Mouse (Mus musculus) forebrain, embryonic 10.5 days (tissue): ENCODE results near the gene Strip2. TPM values are rescaled to one million over a fixed set of nuclear protein-coding genes. Genes with fewer than 3 reads are reported as not detected.

ENCODE experiments used
- DNase-seq: peaks from one replicate; pipeline ENCODE4 v3.0.0-alpha.2; 2017; ENCODE audit warnings: low spot score; ENCODE audit errors: extremely low spot score
- H3K27ac ChIP-seq: fragments of 300-500 bp; sonication (generic); 2 replicates; pipeline ENCODE4 v1.5.1; 2016; ENCODE audit warnings: mild to moderate bottlenecking
- H3K27me3 ChIP-seq: fragments of 300-500 bp; sonication (generic); 2 replicates; pipeline ENCODE4 v1.6.1; 2016; ENCODE audit warnings: mild to moderate bottlenecking; ENCODE audit not compliant: poor library complexity, severe bottlenecking
- H3K36me3 ChIP-seq: fragments of 300-500 bp; sonication (generic); replicated peaks from 2 replicates; pipeline ENCODE4 v1.6.1; 2016; ENCODE audit warnings: mild to moderate bottlenecking, moderate library complexity
- H3K4me1 ChIP-seq: fragments of 300-500 bp; sonication (generic); 2 replicates; pipeline ENCODE4 v1.6.1; 2016
- H3K4me3 ChIP-seq: fragments of 300-500 bp; sonication (generic); 2 replicates; pipeline ENCODE4 v1.5.1; 2016; ENCODE audit warnings: mild to moderate bottlenecking, moderate library complexity
- H3K9me3 ChIP-seq: fragments of 300-500 bp; sonication (generic); 2 replicates; pipeline ENCODE4 v1.6.1; 2016; ENCODE audit warnings: mild to moderate bottlenecking, moderate library complexity
- WGBS: fragments of 180-500 bp; shearing (Covaris S2); methylation state at CpG from one replicate; pipeline ENCODE4 v1.1.7; 2016; 5-methylcytosine and 5-hydroxymethylcytosine counted together
- polyA plus RNA-seq: library from polyadenylated mRNA; unstranded; fragments of >200 nt; fragmentation: Nextera tagmentation; extraction: Ambion mirVana; gene quantifications from 2 replicates; pipeline ENCODE4 v1.2.1, GENCODE M21; 2016

Gene Strip2
- polyA plus RNA-seq, 1 experiment from 2014 or later = 0.86 TPM

DNA sequence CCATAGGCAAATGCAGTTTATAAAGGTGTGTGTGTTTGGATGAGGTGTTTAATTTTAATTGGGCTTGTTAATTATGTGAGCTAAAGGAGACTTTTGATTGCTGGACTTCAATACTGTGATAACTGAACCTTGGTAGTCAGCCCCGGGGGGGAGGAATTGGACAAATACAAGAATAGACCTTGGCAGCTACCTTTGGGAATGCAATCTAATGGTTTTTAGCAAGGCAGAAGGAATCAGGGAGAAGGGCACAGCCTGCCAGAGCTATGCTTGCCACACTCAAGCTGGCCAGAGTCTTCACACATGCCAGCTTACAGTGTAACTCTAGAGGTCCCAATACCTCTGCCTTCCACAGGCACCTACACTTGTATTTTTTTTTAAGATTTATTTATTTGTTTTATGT is 18.9 kb downstream of the Strip2 start:
- Histone ChIP-seq H3K36me3 (no peaks in the 10 kb centered on the region), H3K27me3 (no peaks in the 10 kb centered on the region), H3K9me3 (no peaks in the 10 kb centered on the region), H3K4me3 (no peak overlapping the region), H3K27ac (no peak overlapping the region), H3K4me1 (no peaks in the 10 kb centered on the region)
- WGBS = 97% methylated on average over 1 of the region's 1 CpGs
- DNase-seq = no peak

DNA sequence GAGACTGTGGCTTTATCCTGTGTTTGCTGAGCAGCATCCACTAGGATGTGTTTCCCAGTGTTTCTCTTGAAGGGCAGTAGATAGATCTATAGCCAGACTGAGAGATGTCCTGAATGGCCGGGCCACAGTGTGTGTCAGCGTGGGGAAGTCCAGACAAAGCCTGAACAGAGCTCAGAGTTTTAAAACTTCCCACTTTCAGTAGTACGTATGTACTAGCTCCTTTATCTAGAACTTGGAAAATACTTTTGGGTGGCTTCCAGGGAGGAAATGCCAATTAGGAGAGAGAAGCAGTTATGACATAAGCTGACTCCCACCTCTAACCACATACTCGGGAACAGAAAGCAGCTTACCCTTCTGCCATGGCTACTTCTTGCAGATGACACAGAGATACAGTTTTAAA is 23.6 kb downstream of the Strip2 start:
- H3K27ac ChIP-seq = no peak overlapping the region
- no peaks in the 10 kb centered on the region for H3K9me3 ChIP-seq
- H3K36me3 ChIP-seq = no peaks in the 10 kb centered on the region
- no peak for DNase-seq
- H3K4me1 ChIP-seq = no peaks in the 10 kb centered on the region
- WGBS = 91% methylated on average over 4 of the region's 4 CpGs
- H3K4me3 ChIP-seq = no peak overlapping the region
- H3K27me3 ChIP-seq = no peaks in the 10 kb centered on the region

DNA sequence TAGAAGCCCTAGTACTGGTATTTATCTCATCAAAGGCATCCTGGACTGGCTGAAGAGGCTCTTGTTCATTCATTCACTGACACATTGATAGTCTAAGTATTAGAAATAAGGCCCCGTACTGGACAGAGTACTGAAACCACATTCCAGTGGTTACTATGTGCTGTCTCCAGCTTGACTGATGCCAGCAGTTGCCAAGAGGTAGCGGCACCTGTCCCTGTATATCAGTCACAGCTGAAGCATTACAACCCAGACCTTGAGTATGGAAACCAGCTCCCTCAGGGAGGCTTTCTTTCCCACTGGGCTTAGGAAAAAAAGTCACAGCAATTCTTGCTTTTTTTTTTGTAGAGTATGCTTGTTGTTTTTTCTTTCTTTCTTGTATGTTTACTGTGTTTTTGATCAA is 24.2 kb downstream of the Strip2 start:
- Histone ChIP-seq H3K36me3 (no peaks in the 10 kb centered on the region), H3K9me3 (no peaks in the 10 kb centered on the region), H3K4me3 (no peak overlapping the region), H3K4me1 (no peaks in the 10 kb centered on the region), H3K27me3 (no peaks in the 10 kb centered on the region), H3K27ac (no peak overlapping the region)
- 91% methylated on average over 2 of the region's 2 CpGs for WGBS
- no peak for DNase-seq

- H3K27me3 ChIP-seq = no peaks in the 10 kb centered on the region
- WGBS = 79% methylated on average over 1 of the region's 1 CpGs
Observed at GRCm38 (mm10) chr6:29944465-29944864, 27.7 kb downstream of the Strip2 start.

GRCm38 (mm10) chr6:29946568-29946967 is 29.8 kb downstream of the Strip2 start:
- DNase-seq = no peak
- H3K9me3 ChIP-seq = no peaks in the 10 kb centered on the region
- H3K4me1 ChIP-seq = no peaks in the 10 kb centered on the region
- 90% methylated on average over 2 of the region's 2 CpGs for WGBS
- H3K27me3 ChIP-seq = no peaks in the 10 kb centered on the region
- H3K36me3 ChIP-seq = no peaks in the 10 kb centered on the region
- no peak overlapping the region for H3K4me3 ChIP-seq
- H3K27ac ChIP-seq = no peak overlapping the region

More at GRCm38 (mm10) chr6:29944465-29944864, 27.7 kb downstream of the Strip2 start:
- no peak for DNase-seq
- H3K9me3 ChIP-seq = no peaks in the 10 kb centered on the region
- H3K4me1 ChIP-seq = no peaks in the 10 kb centered on the region
- no peak overlapping the region for H3K27ac ChIP-seq
- H3K36me3 ChIP-seq = no peaks in the 10 kb centered on the region
- H3K4me3 ChIP-seq = no peak overlapping the region

DNA sequence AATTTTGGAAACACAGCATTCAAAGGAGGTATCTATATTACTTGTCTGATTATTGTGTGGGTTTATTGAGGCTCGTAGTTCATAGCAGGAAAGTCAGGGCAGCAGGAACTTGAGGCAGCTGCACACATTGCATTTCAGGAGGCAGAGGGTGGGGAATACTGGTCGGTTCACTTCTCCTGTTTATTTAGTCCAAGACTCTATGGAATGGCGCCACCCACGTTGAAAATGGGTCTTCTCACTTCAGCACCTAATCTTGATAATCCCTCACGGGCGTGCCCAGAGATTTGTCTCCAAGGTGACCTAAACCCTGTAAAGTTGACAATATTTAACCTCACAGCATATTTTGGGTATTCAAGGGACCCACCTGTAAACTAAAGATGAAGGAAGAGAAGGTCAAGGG is 31.0 kb downstream of the Strip2 start:
- Histone ChIP-seq H3K4me3 (no peak overlapping the region), H3K27ac (no peak overlapping the region), H3K4me1 (no peaks in the 10 kb centered on the region), H3K9me3 (no peaks in the 10 kb centered on the region), H3K27me3 (no peaks in the 10 kb centered on the region), H3K36me3 (no peaks in the 10 kb centered on the region)
- WGBS = 75% methylated on average over 6 of the region's 6 CpGs
- DNase-seq = no peak

DNA sequence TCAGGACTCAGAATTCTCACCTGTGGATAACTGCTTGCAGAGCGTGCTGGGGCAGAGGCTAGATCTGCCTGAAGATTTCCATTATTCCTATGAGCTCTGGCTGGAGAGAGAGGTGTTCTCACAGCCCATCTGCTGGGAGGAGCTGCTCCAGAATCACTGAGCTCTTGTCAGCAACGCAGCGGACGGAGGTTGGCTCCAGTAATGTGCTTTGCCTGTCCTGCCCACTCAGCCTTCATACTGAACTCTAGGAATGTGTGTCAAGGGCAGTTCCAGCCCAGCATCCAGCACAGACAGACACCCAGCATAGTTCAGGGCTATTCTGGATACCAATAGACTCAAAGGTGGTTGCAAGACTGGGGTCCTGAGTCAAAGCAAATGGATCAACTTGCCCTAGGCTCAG is 39.9 kb downstream of the Strip2 start:
- Histone ChIP-seq H3K4me3 (no peak overlapping the region), H3K27ac (no peak overlapping the region), H3K27me3 (no peaks in the 10 kb centered on the region), H3K4me1 (no peaks in the 10 kb centered on the region), H3K36me3 (no peaks in the 10 kb centered on the region), H3K9me3 (no peaks in the 10 kb centered on the region)
- WGBS = 90% methylated on average over 4 of the region's 4 CpGs
- no peak for DNase-seq

GRCm38 (mm10) chr6:29958669-29959068 is 41.9 kb downstream of the Strip2 start:
- no peak for DNase-seq
- no peaks in the 10 kb centered on the region for H3K27me3 ChIP-seq
- H3K27ac ChIP-seq = no peak overlapping the region
- WGBS = 80% methylated on average over 3 of the region's 3 CpGs
- no peak overlapping the region for H3K4me3 ChIP-seq
- no peaks in the 10 kb centered on the region for H3K4me1 ChIP-seq
- H3K9me3 ChIP-seq = no peaks in the 10 kb centered on the region
- no peaks in the 10 kb centered on the region for H3K36me3 ChIP-seq

DNA sequence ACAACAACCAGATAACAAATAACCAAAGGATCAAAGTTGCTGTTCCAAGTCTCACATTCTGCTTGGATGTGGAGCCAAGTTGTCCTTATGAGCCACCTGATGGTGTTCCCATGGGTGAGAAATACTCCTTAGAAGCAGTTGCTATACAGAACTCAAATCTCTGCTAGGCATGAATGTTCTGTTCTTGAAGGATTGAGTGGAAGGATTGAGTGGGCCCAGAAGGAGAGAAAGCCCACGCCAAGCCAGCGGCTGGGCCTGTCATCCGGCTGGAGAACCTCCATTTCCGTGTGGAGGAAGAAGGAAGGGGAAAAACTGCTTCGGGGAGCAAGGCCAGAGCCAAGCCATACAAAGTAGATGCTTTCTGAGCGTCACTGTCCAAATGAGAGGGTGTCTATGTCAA is 44.3 kb downstream of the Strip2 start:
- Histone ChIP-seq H3K36me3 (no peaks in the 10 kb centered on the region), H3K27ac (no peak overlapping the region), H3K4me1 (no peaks in the 10 kb centered on the region), H3K27me3 (no peaks in the 10 kb centered on the region), H3K4me3 (no peak overlapping the region), H3K9me3 (no peaks in the 10 kb centered on the region)
- 91% methylated on average over 6 of the region's 6 CpGs for WGBS
- no peak for DNase-seq

- WGBS = 87% methylated on average over 7 of the region's 7 CpGs
- H3K4me1 ChIP-seq = no peaks in the 10 kb centered on the region
- no peak overlapping the region for H3K4me3 ChIP-seq
- H3K9me3 ChIP-seq = no peaks in the 10 kb centered on the region
- no peak overlapping the region for H3K27ac ChIP-seq
- H3K36me3 ChIP-seq = no peaks in the 10 kb centered on the region
- no peaks in the 10 kb centered on the region for H3K27me3 ChIP-seq
- DNase-seq = no peak
Observed at GRCm38 (mm10) chr6:29967917-29968316, 51.1 kb downstream of the Strip2 start.

DNA sequence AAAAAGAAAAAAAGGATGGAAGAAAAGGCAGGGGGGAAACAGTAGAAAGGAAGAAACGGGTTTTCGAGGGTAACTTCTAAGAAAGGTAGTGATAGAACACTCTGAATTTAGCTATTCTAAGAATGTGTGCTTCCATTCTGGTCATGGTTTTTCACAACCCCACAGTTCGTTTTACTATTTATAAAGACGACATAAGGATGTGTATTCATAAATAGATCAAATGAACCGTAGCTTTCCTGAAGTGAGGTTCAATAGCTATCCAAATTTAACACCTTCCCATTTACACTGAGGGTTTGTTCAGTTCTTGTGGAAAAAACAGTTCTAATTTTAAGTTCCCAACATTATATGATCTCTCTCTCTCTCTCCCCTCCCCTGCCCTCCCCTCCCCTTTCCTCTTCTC is 56.5 kb downstream of the Strip2 start:
- no peaks in the 10 kb centered on the region for H3K27me3 ChIP-seq
- H3K4me1 ChIP-seq = no peaks in the 10 kb centered on the region
- 90% methylated on average over 5 of the region's 5 CpGs for WGBS
- H3K27ac ChIP-seq = no peak overlapping the region
- no peak for DNase-seq
- H3K4me3 ChIP-seq = no peak overlapping the region
- H3K36me3 ChIP-seq = no peaks in the 10 kb centered on the region
- H3K9me3 ChIP-seq = no peaks in the 10 kb centered on the region

DNA sequence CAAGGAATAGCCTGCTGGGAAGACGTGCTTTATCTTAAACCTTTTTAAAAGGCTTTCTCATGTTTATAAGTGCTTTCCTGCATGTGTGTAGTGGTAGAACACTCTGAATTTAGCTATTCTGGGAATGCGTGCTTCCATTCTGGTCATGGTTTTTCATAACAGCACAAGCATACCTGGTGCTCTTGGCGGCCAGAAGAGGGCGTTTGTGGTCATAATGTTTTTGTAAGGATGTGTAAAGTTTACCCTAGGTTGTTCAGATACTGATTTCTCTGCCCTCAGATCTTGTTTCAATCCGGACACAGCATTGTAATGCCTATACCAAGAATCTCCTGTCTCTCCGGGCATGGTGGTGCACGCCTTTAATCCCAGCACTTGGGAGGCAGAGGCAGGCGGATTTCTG is 58.0 kb downstream of the Strip2 start:
- H3K36me3 ChIP-seq = no peaks in the 10 kb centered on the region
- H3K4me3 ChIP-seq = no peak overlapping the region
- no peaks in the 10 kb centered on the region for H3K4me1 ChIP-seq
- WGBS = 74% methylated on average over 8 of the region's 8 CpGs
- no peak for DNase-seq
- H3K27me3 ChIP-seq = no peaks in the 10 kb centered on the region
- no peak overlapping the region for H3K27ac ChIP-seq
- H3K9me3 ChIP-seq = no peaks in the 10 kb centered on the region

DNA sequence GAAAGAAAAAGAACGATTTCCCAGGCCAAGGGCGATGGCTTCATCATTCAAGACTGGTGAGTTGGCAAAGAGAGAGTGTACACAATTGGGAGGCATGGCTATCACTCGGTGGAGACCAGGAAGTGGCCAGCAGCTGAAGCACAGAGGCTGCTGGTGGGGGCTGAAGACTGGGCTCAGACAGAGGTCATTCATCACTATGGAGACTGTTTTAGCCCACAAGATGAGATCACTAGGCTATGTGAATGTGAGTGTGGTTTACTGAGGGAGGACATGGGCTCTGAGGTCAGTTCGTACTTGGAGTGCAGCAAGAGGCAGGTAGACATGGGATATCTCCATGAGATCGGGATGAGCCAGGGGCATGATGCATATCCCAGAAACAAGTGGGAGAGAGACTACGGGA is 63.6 kb downstream of the Strip2 start:
- Histone ChIP-seq H3K9me3 (no peaks in the 10 kb centered on the region; the same call in 1 of the 2 replicates), H3K27me3 (peaks cover 2% of the 10 kb centered on the region; the same call in 1 of the 2 replicates), H3K36me3 (no peaks in the 10 kb centered on the region), H3K4me3 (no peak overlapping the region), H3K4me1 (peaks cover 6% of the 10 kb centered on the region), H3K27ac (no peak overlapping the region)
- 90% methylated on average over 6 of the region's 6 CpGs for WGBS
- DNase-seq = no peak

DNA sequence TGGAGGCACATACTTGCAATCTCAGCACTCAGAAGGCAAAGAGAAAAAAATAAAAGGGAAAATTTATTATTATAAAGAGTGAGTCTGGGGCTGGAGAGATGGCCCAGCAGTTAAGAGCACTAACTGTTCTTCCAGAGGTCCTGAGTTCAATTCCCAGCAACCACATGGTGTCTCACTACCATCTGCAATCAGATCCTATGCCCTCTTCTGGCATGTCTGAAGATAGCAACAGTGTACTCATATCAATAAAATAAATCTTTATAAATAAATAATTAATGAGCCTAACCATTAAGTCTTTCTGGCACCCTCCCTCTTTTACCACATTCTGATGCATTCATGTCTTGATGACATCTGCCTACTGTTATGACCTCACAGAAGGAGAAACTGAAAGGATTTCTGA is 65.0 kb downstream of the Strip2 start:
- no peak for DNase-seq
- H3K27me3 ChIP-seq = peaks cover 15% of the 10 kb centered on the region
- no peak overlapping the region for H3K27ac ChIP-seq
- H3K9me3 ChIP-seq = no peaks in the 10 kb centered on the region; the same call in 1 of the 2 replicates
- H3K36me3 ChIP-seq = no peaks in the 10 kb centered on the region
- peaks cover 13% of the 10 kb centered on the region for H3K4me1 ChIP-seq
- H3K4me3 ChIP-seq = no peak overlapping the region
